Mouse (Mus musculus) adrenal gland, postnatal 4 days (tissue): Measurements from ENCODE around the gene Ireb2. TPM values are rescaled to one million over a fixed set of nuclear protein-coding genes. Genes with fewer than 3 reads are reported as not detected.
"Not testable (repeated sequence)": the region's sequence is repeated elsewhere in the genome, so short reads cannot be mapped to it uniquely, and the experiment has no call there.

Source experiments
- DNase-seq, 2 experiments: peaks; one replicate each; pipeline ENCODE4 v3.0.0; 2021 to 2022; ENCODE audit warnings: low spot score in 2 of 2, mixed read lengths in 2 of 2
- total RNA-seq, 2 experiments: library from RNA; stranded (reverse); gene quantifications; 2 replicates each; pipeline ENCODE4 v1.2.3; 2021

Gene Ireb2
- total RNA-seq, 2 experiments from 2014 or later: 65.8 to 68.0 TPM

DNA sequence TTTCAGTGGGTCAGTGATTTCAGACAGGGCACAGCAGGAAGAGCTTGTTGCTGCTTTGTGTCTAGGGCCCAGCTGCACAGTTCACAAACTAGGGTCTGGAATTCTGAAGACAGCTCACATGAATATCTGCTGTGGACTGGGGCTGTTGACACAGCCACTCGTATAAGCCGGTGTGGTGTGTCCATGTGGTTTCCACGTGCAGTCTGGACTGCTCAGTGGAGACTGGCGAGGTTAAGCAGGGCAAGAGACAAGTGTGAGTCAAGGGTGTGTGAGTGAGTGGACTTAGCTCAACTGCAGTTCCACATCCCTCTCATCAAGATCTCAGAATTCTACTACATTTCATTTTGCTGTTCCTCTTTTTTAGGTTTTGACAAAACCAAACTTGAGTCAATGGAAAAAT is 28.5 kb downstream of the Ireb2 start:
- DNase-seq: no peak

DNA sequence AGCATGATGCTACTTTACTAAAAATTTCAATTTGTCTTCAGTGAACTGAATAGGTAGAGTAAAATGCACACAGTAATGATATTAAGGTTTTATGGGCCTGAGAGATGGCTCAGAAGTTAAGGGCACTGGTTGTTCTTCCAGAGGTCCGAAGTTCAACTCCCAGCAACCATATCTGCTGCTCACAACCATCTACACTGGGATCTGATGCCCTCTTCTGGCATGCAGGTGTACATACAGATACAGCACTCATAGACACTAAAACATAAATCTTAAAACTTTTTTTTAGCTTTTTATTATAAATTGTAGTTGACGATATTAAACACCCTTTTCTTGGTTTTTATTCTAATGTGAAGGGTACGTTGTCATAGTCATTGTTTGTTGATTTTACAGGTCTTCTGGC is 33.5 kb downstream of the Ireb2 start:
- DNase-seq: no peak

- no peak for DNase-seq
These were observed 45.9 kb downstream of the Ireb2 start for GRCm38 (mm10) chr9:54909446-54909845.

DNA sequence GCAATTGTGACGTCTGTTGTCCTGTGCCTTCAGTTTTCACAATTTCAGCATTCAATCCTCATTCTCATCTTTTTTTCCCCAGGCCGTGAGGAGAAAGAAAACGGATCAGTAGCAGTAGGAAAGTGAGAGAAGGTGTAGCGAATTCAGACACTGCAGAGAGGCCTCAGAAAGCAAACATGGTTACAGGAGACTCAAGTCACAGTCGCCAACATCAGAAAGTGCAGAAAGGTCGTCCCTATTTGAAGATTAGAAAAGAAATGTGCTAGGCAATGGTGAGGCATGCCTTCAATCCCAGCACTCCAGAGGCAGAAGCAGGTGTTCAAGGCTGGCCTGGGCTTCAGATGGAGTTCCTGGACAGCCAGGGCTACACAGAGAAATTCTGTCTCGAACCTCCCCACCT is 52.0 kb downstream of the Ireb2 start:
- DNase-seq: no peak

GRCm38 (mm10) chr9:54916401-54916800 is 52.8 kb downstream of the Ireb2 start:
- DNase-seq: no peak

- peak; percentile 44 to 67 for DNase-seq
These were observed 53.6 kb downstream of the Ireb2 start, which contains the start of gene Hykk for GRCm38 (mm10) chr9:54917010-54917677. TSS of gene Hykk (plus strand) at chr9:54917283.

- DNase-seq: no peak
These were observed 54.6 kb downstream of the Ireb2 start for GRCm38 (mm10) chr9:54918191-54918590.

DNA sequence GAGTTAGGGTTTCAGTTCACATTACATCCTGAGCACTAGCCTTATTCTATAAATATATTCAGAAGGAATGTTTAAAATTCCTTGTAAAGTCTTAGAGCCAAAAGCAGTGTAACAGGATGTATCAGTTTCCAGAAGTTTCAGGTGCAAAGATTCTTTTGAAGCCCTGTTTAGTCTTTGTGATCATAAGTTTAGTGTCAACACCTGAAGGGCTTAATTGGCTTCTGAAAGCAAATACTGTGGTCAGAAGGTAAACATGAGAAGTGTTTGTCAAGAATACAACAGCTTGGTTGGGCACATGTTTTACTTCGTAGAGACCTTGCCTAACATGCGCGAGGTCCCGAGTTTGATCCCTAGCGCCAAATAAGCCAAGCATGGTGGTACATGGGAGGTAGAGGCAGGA is 55.2 kb downstream of the Ireb2 start:
- no peak for DNase-seq

DNA sequence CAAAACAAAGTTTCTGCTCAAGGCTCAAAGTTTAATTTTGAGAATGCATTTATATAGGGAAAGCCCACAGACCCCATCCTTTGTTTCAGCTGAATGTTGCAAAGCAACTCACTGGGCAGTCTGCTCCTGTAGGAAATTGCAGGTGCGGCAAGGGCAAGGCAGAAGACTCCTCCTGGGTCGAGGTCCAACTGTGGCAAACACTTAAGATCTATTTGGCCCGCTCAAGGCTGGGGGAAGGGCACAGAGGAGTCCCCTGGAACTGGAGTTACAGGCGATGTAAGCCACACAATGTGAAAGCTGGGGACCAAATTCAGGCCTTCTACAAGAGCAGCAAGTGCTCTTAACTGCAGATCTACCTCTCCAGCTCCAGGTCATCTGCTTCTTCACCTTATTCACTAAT is 56.4 kb downstream of the Ireb2 start:
- no peak for DNase-seq

- no peak for DNase-seq
These were observed 67.2 kb downstream of the Ireb2 start for GRCm38 (mm10) chr9:54930741-54931140.

GRCm38 (mm10) chr9:54931765-54932164 is 68.2 kb downstream of the Ireb2 start:
- no peak for DNase-seq

- DNase-seq: no peak
These were observed 68.8 kb downstream of the Ireb2 start for GRCm38 (mm10) chr9:54932379-54932778.

GRCm38 (mm10) chr9:54942071-54942470 is 78.5 kb downstream of the Ireb2 start:
- DNase-seq: no peak

GRCm38 (mm10) chr9:54944467-54944866 is 80.9 kb downstream of the Ireb2 start:
- no peak for DNase-seq

DNA sequence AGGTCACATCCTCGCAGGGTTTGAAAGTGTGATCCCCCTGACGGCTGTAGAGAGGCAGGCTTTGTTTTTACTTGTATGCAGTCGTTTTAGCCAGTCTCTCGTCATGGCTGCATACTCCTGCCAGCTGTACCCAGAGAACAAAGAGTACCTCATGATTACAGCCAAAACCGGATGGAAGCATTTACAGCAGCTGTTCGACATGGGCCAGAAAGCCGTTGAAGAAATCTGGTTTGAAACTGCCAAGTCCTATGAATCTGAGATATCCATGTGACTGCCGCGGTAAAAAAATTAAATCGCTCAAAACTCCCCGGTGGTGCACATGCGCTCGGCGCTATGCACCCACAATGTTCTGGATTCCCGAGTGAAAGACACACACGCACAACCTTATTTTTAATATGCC is 82.7 kb downstream of the Ireb2 start:
- DNase-seq: no peak

GRCm38 (mm10) chr9:54949465-54949864 is 85.9 kb downstream of the Ireb2 start:
- DNase-seq: no peak

DNA sequence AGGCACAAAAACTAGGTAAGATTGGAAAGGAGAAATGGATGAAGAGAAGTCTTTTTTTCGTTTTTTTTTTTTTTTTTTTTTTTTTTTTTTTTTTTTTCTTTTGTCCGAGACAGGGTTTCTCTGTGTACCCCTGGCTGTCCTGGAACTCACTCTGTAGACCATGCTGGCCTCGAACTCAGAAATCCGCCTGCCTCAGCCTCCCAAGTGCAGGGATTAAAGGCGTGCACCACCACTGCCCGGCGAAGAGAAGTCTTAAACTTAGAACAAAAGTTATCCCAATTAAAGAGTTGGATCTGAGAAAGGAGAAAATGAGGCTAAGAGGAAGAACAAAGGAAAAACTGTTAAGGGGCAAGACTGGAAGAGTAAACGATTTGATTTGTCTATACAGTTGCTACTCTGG is 86.6 kb downstream of the Ireb2 start:
- not testable (repeated sequence) for DNase-seq

GRCm38 (mm10) chr9:54950575-54951321 is 87.2 kb downstream of the Ireb2 start, which contains the start of the genes Psma4 and AY074887:
TSS of gene Psma4 (plus strand) at chr9:54950790.
TSS of gene AY074887 (minus strand) at chr9:54950998.
- DNase-seq: peak; percentile 84

DNA sequence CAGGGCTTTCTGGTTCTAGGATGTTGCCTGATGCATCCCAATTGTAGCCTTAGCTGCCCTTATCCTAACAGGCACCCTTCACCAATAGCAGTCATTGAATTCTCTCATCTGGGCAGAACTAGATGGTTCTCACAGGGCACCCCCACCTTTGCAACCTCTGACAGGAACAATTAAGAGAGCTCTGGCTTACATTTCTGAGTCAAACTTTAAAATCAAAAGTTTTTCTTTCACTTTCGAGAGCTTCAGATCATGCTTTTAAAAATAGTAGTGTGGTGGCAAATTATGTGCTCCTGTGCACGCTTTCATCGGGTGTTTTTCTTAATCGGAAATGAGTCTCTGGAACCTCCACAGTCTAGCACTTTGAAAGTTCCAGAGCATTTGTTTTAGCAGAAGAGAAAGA is 97.5 kb downstream of the Ireb2 start:
- no peak for DNase-seq
